Mouse (Mus musculus) forelimb bud, embryonic 11.5 days (tissue): ENCODE measurements at regions not wholly inside any gene's neighbourhood (a gene's known extent, or its start where the extent isn't known, plus 50 kb on each side); places are given as distances from the start of the nearest gene placed in this dataset.

ENCODE experiments used
- DNase-seq: peaks from one replicate; pipeline ENCODE4 v3.0.0-alpha.2; 2012; ENCODE audit warnings: low read depth, low spot score

GRCm38 (mm10) chr10:81996742-81997536 lies 51.0 kb upstream of the Zfp873 start:
- peak; percentile 88 for DNase-seq
